Comparison of ENCODE assay signal across 12 mouse cellular contexts in genomic region chr2:65223012-65223411, GRCm38 (mm10). TPM values are rescaled to one million over a fixed set of nuclear protein-coding genes. Genes with fewer than 3 reads are reported as not detected.
DNase-seq lines count a peak whose midpoint lies in the region; ATAC-seq and TF ChIP-seq lines count a peak whose summit lies in the region.
"Had no signal": no experiment of that assay in that cellular context is flagged by ENCODE, and none has a peak within 500 bp of the region (broad histone marks: within the 10 kb centered on the region; RNA-seq: fewer than 3 reads in every experiment).

No protein-coding gene starts in this region.

- TF ChIP-seq CTCF in gastrocnemius, adult 2 months (IDR thresholded peaks at IDR 0.05): no peak

- H3K4me1 ChIP-seq in kidney, embryonic 16.5 days (ENCODE audit: insufficient read depth, low read length): peaks cover 38% of the 10 kb centered on the region
- H3K4me1 ChIP-seq: limb, embryonic 15.5 days; midbrain, embryonic 15.5 days had no signal

- no peak for ATAC-seq in kidney, embryonic 16.5 days (ENCODE audit: low FRiP score, low TSS enrichment)
- ATAC-seq: intestine, postnatal 0 days; midbrain, embryonic 15.5 days had no signal

- peak; percentile 33 for DNase-seq in gastrocnemius, adult 2 months
- no peak for DNase-seq in gastrocnemius, postnatal 10 days
- DNase-seq in kidney, adult 8-10 months: no peak
- peak; percentile 66 for DNase-seq in MN1 (ENCODE audit: low spot score)
- peak; percentile 57 for DNase-seq in brain, adult 2 months (ENCODE audit: low read depth, low spot score)
- DNase-seq in ovary, adult 18-20 months (ENCODE audit: low spot score): no peak
- DNase-seq in urinary bladder, postnatal 4 days (ENCODE audit: low spot score in 2 of 2): no peak
- DNase-seq: right cerebral cortex, postnatal 25 days had no signal

- intact Hi-C loops in gastrocnemius, adult 2 months (cut with DNase I): no loop called here

- no peak overlapping the region for H3K4me2 ChIP-seq in kidney, embryonic 16.5 days (replicated peaks; ENCODE audit: low read depth, low read length)
- H3K4me2 ChIP-seq: limb, embryonic 15.5 days; midbrain, embryonic 15.5 days had no signal

- 69% methylated on average over 8 of the region's 8 CpGs for WGBS in kidney, embryonic 16.5 days

- H3K27ac ChIP-seq in gastrocnemius, adult 2 months: peak overlapping the region; percentile 28; the same call in 1 of the 2 replicates
- H3K27ac ChIP-seq in kidney, embryonic 16.5 days (ENCODE audit: low read length): peak overlapping the region; percentile 55; the same call in 1 of the 2 replicates
- H3K27ac ChIP-seq: limb, embryonic 15.5 days; midbrain, embryonic 15.5 days had no signal

- H3K27me3 ChIP-seq in kidney, embryonic 16.5 days (ENCODE audit: insufficient read depth, low read length): no peaks in the 10 kb centered on the region
- H3K27me3 ChIP-seq: limb, embryonic 15.5 days; midbrain, embryonic 15.5 days had no signal

- no peak overlapping the region for H3K4me3 ChIP-seq in gastrocnemius, adult 2 months
- no peak overlapping the region for H3K4me3 ChIP-seq in kidney, embryonic 16.5 days (ENCODE audit: low read length)
- H3K4me3 ChIP-seq: limb, embryonic 15.5 days; midbrain, embryonic 15.5 days had no signal

- no peaks in the 10 kb centered on the region for H3K9me3 ChIP-seq in kidney, embryonic 16.5 days (ENCODE audit: low read length)
- H3K9me3 ChIP-seq: limb, embryonic 15.5 days; midbrain, embryonic 15.5 days had no signal

- H3K36me3 ChIP-seq in kidney, embryonic 16.5 days (ENCODE audit: insufficient read depth, low read length): no peaks in the 10 kb centered on the region
- H3K36me3 ChIP-seq: limb, embryonic 15.5 days; midbrain, embryonic 15.5 days had no signal

- no peak overlapping the region for H3K9ac ChIP-seq in kidney, embryonic 16.5 days (replicated peaks; ENCODE audit: low read length)
- H3K9ac ChIP-seq: limb, embryonic 15.5 days; midbrain, embryonic 15.5 days had no signal

RNA-seq across cellular contexts. Expression of gene Cobll1, which starts 16.2 kb away (rescaled TPM):
- total RNA-seq in gastrocnemius, adult 2 months (2021): 1 to 10 TPM; 4.4 to 5.7 TPM
- 1 to 10 TPM; 7.3 to 9.2 TPM for total RNA-seq in gastrocnemius, postnatal 10 days (2021)
- 21.2 and 25.9 TPM in 2 replicates for polyA plus RNA-seq in kidney, embryonic 16.5 days (2015; fragmentation: Nextera tagmentation; extraction: Ambion mirVana)

Comparison
In these comparisons a context has a peak if more than half of its experiments do, and no peak if none do; other contexts are left out.
1. DNase-seq: peak in gastrocnemius, adult 2 months (single experiment), MN1 (single experiment) and brain, adult 2 months (single experiment); none in gastrocnemius, postnatal 10 days (single experiment), kidney, adult 8-10 months (0 of 2), ovary, adult 18-20 months (single experiment) and urinary bladder, postnatal 4 days (0 of 2).